Mouse (Mus musculus) limb, embryonic 10.5 days (tissue): ENCODE data around the gene Tagln2. TPM values are rescaled to one million over a fixed set of nuclear protein-coding genes. Genes with fewer than 3 reads are reported as not detected.

Source experiments
- DNase-seq: peaks from one replicate; pipeline ENCODE4 v3.0.0-alpha.2; 2017; ENCODE audit warnings: low spot score
- H3K27ac ChIP-seq: fragments of 300-500 bp; sonication (generic); 2 replicates; pipeline ENCODE4 v1.5.1; 2016; ENCODE audit warnings: mild to moderate bottlenecking
- H3K27me3 ChIP-seq: fragments of 300-500 bp; sonication (generic); 2 replicates; pipeline ENCODE4 v1.6.1; 2016; ENCODE audit warnings: low read depth, mild to moderate bottlenecking; ENCODE audit not compliant: poor library complexity, severe bottlenecking
- H3K36me3 ChIP-seq: fragments of 300-500 bp; sonication (generic); 2 replicates; pipeline ENCODE4 v1.6.1; 2016; ENCODE audit warnings: mild to moderate bottlenecking, moderate library complexity
- H3K4me1 ChIP-seq: fragments of 300-500 bp; sonication (generic); 2 replicates; pipeline ENCODE4 v1.6.1; 2016
- H3K4me3 ChIP-seq: fragments of 300-500 bp; sonication (generic); 2 replicates; pipeline ENCODE4 v1.5.1; 2016; ENCODE audit warnings: mild to moderate bottlenecking, moderate library complexity
- H3K9me3 ChIP-seq: fragments of 300-500 bp; sonication (generic); replicated peaks from 2 replicates; pipeline ENCODE4 v1.6.1; 2016; ENCODE audit warnings: mild to moderate bottlenecking
- WGBS: fragments of 180-500 bp; shearing (Covaris S2); methylation state at CpG from one replicate; pipeline ENCODE4 v1.1.7; 2016; 5-methylcytosine and 5-hydroxymethylcytosine counted together
- polyA plus RNA-seq: library from polyadenylated mRNA; unstranded; fragments of >200 nt; fragmentation: Nextera tagmentation; extraction: Ambion mirVana; gene quantifications from 2 replicates; pipeline ENCODE4 v1.2.1, GENCODE M21; 2016

The Tagln2 gene
- polyA plus RNA-seq, 1 experiment from 2014 or later: 77.0 TPM

DNA sequence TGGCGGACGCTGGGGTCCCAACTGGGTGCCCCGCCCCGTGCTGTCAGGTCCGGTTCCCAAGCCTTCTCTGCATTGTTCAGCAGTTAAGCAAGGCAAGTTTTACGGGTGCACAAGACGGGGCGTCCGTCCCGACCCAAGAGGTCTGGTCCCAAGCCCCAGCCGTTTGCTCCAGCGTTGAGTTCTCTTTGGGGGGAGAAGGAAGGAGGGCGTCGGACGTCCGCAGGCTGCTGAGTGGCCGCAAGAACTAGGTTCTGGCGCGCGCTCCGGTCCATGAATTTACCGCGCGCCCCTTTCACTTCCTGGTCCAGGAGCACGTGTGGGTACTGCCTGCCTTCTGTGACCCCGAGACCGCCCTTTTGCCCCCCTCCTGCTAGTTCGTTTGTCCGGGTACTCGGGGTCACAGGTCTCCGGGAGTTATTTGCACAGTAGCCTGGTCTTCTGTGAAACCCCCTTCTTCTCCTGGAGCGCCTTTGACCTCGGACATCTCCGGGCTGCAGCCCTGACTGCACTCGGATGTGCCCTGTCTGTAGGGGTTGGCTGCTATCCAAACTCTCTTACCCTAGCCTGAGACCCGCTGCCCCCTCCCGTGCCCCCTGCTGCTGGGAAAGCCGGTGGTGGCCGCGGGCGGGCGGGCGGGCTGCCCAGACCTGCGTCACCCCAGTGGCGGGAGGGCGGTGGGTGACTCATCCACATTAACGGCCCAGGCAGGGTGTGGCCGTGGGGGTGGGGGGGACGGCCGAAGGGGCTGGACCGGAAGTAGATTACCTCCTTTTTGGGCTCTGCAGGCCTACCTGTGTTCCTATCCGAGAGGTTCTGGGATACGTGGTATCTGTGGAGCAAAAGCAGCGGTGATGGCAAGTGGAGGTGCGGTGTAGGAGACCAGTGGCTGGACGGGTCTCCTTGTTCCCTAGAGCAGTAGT, 864 bp downstream of the Tagln2 start:
- H3K4me3 ChIP-seq: peak overlapping the region; percentile 62
- no peaks in the 10 kb centered on the region for H3K9me3 ChIP-seq
- H3K27ac ChIP-seq: peak overlapping the region; percentile 79
- DNase-seq: peak; percentile 58
- H3K27me3 ChIP-seq: peaks cover 29% of the 10 kb centered on the region
- 1% methylated on average over 56 of the region's 56 CpGs for WGBS
- peaks cover 43% of the 10 kb centered on the region for H3K36me3 ChIP-seq
- H3K4me1 ChIP-seq: peaks cover 58% of the 10 kb centered on the region

- peaks cover 58% of the 10 kb centered on the region for H3K4me1 ChIP-seq
- WGBS: 38% methylated on average over 13 of the region's 13 CpGs
- peak overlapping the region; percentile 62 for H3K4me3 ChIP-seq
These were observed 1.7 kb downstream of the Tagln2 start for GRCm38 (mm10) chr1:172501371-172502144.

GRCm38 (mm10) chr1:172502145-172503110, 2.6 kb downstream of the Tagln2 start:
- H3K4me1 ChIP-seq: peaks cover 65% of the 10 kb centered on the region
- peaks cover 29% of the 10 kb centered on the region for H3K27me3 ChIP-seq
- DNase-seq: no peak
- 40% methylated on average over 13 of the region's 13 CpGs for WGBS
- peak overlapping the region; percentile 62 for H3K4me3 ChIP-seq
- peak overlapping the region; percentile 32 for H3K27ac ChIP-seq
- no peaks in the 10 kb centered on the region for H3K9me3 ChIP-seq
- peaks cover 26% of the 10 kb centered on the region for H3K36me3 ChIP-seq

More at GRCm38 (mm10) chr1:172501371-172502144, 1.7 kb downstream of the Tagln2 start:
- Histone ChIP-seq H3K9me3 (no peaks in the 10 kb centered on the region), H3K36me3 (peaks cover 35% of the 10 kb centered on the region), H3K27me3 (peaks cover 29% of the 10 kb centered on the region), H3K27ac (peak overlapping the region; percentile 79)
- peak; percentile 45 for DNase-seq

GRCm38 (mm10) chr1:172503111-172503997, 3.5 kb downstream of the Tagln2 start:
- DNase-seq: no peak
- 59% methylated on average over 14 of the region's 14 CpGs for WGBS
- peaks cover 65% of the 10 kb centered on the region for H3K4me1 ChIP-seq
- H3K27ac ChIP-seq: peak overlapping the region; percentile 15
- H3K4me3 ChIP-seq: peak overlapping the region; percentile 62
- H3K36me3 ChIP-seq: peaks cover 17% of the 10 kb centered on the region
- peaks cover 29% of the 10 kb centered on the region for H3K27me3 ChIP-seq
- no peaks in the 10 kb centered on the region for H3K9me3 ChIP-seq

- no peaks in the 10 kb centered on the region for H3K9me3 ChIP-seq
- 0 out of 2 replicates have a peak overlapping the region, but pooled peaks have one; percentile 14 for H3K27ac ChIP-seq
- no peak for DNase-seq
- H3K4me3 ChIP-seq: no peak overlapping the region
- peaks cover 28% of the 10 kb centered on the region for H3K27me3 ChIP-seq
- 90% methylated on average over 8 of the region's 8 CpGs for WGBS
- peaks cover 7% of the 10 kb centered on the region for H3K36me3 ChIP-seq
- H3K4me1 ChIP-seq: peaks cover 58% of the 10 kb centered on the region
These were observed 4.9 kb downstream of the Tagln2 start for GRCm38 (mm10) chr1:172504756-172505155.

- no peaks in the 10 kb centered on the region for H3K9me3 ChIP-seq
- no peak overlapping the region for H3K4me3 ChIP-seq
- 61% methylated on average over 5 of the region's 5 CpGs for WGBS
- DNase-seq: no peak
- H3K36me3 ChIP-seq: peaks cover 7% of the 10 kb centered on the region
- H3K27me3 ChIP-seq: peaks cover 6% of the 10 kb centered on the region; the same call in 1 of the 2 replicates
- peaks cover 46% of the 10 kb centered on the region for H3K4me1 ChIP-seq
- H3K27ac ChIP-seq: no peak overlapping the region; the same call in 1 of the 2 replicates
These were observed 7.2 kb downstream of the Tagln2 start for GRCm38 (mm10) chr1:172507001-172507400.

GRCm38 (mm10) chr1:172507701-172508100, 7.9 kb downstream of the Tagln2 start:
- Histone ChIP-seq H3K4me3 (no peak overlapping the region), H3K36me3 (peaks cover 7% of the 10 kb centered on the region), H3K27ac (no peak overlapping the region), H3K4me1 (peaks cover 39% of the 10 kb centered on the region), H3K9me3 (no peaks in the 10 kb centered on the region), H3K27me3 (no peaks in the 10 kb centered on the region)
- 93% methylated on average over 3 of the region's 3 CpGs for WGBS
- no peak for DNase-seq

GRCm38 (mm10) chr1:172508172-172508571, 8.3 kb downstream of the Tagln2 start:
- no peak for DNase-seq
- Histone ChIP-seq H3K4me3 (no peak overlapping the region), H3K36me3 (peaks cover 7% of the 10 kb centered on the region), H3K4me1 (peaks cover 39% of the 10 kb centered on the region), H3K9me3 (no peaks in the 10 kb centered on the region), H3K27me3 (no peaks in the 10 kb centered on the region), H3K27ac (no peak overlapping the region)
- WGBS: 70% methylated on average over 2 of the region's 2 CpGs

- DNase-seq: no peak
- Histone ChIP-seq H3K36me3 (peaks cover 7% of the 10 kb centered on the region), H3K4me1 (peaks cover 38% of the 10 kb centered on the region), H3K4me3 (no peak overlapping the region), H3K27me3 (no peaks in the 10 kb centered on the region), H3K27ac (no peak overlapping the region), H3K9me3 (no peaks in the 10 kb centered on the region)
- WGBS: 78% methylated on average over 5 of the region's 5 CpGs
These were observed 9.4 kb downstream of the Tagln2 start for GRCm38 (mm10) chr1:172509235-172509634.

DNA sequence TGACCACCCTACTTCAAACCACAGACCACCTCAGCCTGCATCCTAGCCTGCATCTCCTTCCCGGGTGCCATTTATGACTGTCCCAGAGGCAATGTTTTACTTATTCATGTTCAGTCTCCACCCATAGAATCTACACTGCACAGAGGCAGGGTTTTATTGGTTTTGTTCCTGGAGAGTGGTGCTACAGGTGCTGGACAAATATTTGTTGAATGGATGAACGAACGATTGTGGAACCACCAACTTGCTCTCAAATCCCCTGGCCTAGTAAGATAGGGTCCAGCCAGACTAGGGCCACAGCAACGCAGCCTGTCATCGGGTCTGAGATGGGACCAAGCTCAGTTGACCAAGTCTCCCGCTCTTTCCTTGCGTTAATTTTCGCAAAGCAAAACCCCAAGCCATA, 10.1 kb downstream of the Tagln2 start:
- no peak overlapping the region for H3K4me3 ChIP-seq
- 46% methylated on average over 8 of the region's 8 CpGs for WGBS
- H3K27ac ChIP-seq: no peak overlapping the region
- H3K27me3 ChIP-seq: no peaks in the 10 kb centered on the region
- no peaks in the 10 kb centered on the region for H3K9me3 ChIP-seq
- H3K4me1 ChIP-seq: peaks cover 32% of the 10 kb centered on the region
- H3K36me3 ChIP-seq: peaks cover 6% of the 10 kb centered on the region
- no peak for DNase-seq

DNA sequence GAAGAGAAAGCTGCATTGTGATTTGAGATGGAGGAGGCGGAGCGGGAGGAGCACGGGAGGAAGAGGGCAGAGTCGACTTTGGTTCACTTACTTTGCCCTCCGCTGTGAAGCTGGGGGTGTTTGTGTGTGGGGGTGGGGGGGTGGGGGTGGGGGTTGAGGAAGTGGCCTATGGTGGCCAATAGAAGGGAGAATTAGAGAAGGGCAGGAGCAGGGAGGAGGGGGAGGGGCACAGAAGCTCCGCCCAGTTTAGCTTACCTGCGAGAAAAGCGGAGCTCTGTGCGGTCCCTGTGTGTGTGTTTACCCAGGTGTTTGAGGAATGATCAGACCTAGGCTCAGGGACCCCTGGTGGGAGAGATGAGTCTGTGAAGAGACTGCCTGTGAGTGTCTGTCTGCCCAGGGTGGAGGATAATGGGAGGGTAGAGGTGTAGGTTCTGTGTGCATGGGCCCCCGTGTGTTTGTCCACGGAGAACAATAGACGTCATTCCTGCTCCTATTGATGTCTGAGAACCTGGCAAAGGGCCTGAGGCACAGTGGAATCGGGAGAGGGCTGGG, 10.7 kb downstream of the Tagln2 start:
- Histone ChIP-seq H3K27me3 (0 out of 2 replicates have a peak, but pooled peaks cover 3% of the 10 kb centered on the region), H3K9me3 (no peaks in the 10 kb centered on the region), H3K36me3 (peaks cover 1% of the 10 kb centered on the region; the same call in 1 of the 2 replicates), H3K27ac (no peak overlapping the region), H3K4me1 (peaks cover 34% of the 10 kb centered on the region), H3K4me3 (no peak overlapping the region)
- DNase-seq: no peak
- 27% methylated on average over 13 of the region's 13 CpGs for WGBS
